Mouse (Mus musculus): ENCODE measurements around the gene Mylk.

Gene Mylk

DNA sequence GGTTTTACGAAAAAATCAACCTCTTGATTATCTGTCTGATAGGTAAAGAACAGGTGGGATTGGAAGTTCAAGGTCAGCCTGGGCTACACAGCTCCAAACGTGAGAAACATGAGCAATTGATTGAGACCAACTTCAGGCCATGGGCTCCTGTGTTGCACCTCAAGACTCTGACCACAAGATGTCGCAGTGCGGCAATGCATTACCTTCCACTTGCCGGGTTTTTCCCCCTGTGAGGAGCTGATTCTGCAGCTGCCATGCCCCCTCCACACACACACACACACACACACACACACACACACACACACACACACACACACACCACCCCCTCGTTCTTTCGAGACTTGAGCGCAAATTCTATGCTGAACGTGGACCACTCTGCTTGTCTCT is 157.3 kb downstream of the Mylk start:
- no peak for DNase-seq (ENCODE audit: low read depth, low spot score)

DNA sequence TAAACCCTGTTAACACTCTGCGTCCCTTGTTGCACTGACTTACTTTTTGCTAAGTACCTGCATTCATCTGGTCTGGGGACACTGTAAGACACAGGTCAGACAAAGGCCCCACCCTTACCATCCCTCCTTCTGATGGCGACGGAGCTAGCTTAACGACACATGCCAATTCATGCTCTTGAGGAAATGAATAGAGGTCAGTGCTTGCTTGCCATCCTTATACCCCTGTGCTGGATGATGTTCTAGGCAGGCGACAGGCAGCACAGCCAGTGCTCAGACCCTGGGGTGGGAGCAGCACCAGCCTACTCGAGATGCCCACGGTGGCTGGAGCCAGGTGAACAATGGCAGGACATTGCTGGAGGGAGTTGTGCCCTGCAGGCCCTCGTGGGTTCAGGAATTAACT is 157.8 kb downstream of the Mylk start:
- DNase-seq (ENCODE audit: low read depth, low spot score) = no peak

DNA sequence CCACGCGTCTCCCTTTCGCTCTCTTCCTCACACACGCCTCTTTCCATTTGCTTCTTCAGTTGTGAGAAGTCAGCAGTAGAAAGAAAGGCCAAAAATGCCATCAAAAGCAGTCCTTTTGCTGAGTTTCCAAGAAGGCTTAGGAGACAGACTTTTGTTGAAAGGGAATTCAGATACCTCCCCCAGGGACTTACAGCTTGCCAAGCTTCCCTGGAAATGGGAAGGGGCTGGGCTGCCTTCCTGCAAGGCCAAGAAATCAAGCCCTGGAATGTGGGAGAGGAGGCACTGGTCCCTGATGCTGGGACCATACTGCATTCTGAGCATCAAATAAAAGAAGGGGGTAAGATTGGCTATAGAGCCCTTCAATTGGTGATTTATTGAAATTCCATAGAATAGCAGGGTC is 159.9 kb downstream of the Mylk start:
- no peak for DNase-seq (ENCODE audit: low read depth, low spot score)

DNA sequence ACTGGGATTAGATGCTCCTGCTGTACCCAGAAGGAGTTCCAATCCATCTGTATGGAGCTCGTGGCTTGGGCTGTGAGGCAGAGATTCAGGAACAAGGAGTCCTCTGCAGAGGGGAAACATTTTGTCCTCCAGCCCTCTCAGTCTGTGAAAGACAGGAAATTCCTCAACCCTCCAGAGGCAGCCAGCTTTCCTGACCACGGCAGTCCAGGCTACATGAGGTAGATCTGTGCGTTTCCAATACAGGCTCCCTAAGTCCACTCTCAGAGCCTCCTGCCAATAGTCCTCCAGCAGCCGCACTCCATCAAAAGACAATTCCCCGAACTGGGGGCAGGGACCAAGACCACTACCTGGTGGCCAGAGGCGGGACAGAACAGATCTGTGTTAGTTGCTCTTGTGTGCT is 164.4 kb downstream of the Mylk start:
- DNase-seq (ENCODE audit: low read depth, low spot score) = no peak

DNA sequence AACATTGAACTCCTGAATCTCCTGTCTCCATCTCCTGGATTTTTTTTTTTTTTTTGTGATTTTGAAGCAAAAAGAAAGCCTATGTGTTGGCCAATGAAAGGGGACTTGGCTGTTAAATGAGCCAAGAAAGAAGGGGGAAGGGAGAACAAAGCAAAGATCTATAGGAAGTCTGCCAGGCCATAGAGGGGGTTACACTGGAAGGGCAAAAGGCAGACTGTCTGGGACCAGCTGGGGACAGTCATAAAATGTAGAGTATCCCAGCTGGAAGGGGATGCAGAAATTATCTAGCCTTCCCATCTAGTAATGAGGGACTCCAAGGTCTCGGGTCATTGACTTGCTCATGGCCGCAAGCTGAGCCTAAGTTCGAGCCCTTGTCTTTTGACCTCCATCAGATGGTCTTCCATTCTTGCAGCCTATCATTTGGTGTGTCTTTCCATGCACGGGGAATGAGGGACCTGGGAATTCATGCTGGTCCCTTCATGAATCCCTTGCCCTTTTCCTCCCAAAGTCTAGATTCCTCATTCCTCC is 172.4 kb downstream of the Mylk start:
- DNase-seq (ENCODE audit: low read depth, low spot score) = no peak

DNA sequence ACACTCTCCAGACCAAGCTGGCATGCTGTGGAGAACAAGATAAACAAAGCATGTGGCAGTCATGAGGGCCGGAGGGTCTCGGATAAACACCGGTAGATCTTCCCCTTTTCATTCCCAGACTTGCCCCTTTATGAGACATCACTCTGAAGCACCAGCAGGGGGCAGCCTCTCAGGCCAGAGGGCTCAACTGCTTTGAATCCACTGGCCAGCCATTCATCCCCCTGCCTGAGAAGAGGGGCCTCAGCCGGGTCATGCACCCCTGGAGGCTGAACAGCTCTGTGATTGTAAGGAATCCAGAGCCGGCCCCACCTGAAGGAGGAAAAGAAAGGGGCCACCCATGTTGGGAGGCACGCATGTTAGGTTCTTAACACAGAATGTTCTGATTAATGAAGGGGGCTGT is 175.2 kb downstream of the Mylk start:
- peak; percentile 29 for DNase-seq (ENCODE audit: low read depth, low spot score)

DNA sequence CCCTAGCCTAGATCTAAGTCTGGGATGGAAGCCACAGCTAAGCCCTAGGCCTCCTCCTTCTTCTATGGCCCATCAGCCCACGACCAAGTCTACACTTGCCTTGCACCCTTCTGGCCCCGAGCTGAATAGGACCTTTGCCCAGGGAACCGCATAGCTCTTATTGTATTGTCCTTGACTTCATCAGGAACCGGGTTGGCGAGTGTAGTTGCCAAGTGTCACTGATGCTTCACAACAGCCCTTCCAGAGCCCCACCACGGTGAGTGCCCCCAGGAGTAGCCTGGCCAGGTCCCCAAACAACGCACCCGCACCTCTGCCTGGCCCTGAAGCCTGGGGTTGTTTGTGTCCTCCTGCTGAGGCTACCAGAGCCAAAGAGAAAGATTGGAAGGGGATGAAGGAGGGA is 175.9 kb downstream of the Mylk start:
- no peak for DNase-seq (ENCODE audit: low read depth, low spot score)

DNA sequence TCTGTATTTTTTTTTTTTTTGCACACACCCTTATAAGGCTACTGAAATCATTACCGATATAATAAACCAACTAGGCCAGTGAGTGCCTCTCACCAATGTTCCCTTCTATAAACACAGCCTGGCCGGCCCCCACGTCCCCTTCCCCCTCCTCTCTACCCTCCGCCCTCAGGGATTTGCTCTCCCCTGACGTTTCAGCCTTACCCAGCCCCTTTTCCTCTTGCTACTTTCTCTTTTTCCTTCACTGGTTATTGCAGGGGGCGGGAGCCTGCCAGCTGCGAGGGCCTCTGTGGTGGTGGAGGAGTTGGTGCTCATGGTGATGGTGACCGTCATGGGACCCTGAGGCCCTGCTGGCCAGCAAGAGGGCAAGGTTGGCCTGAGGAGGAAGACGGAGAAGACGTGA is 176.3 kb downstream of the Mylk start:
- no peak for DNase-seq (ENCODE audit: low read depth, low spot score)

DNA sequence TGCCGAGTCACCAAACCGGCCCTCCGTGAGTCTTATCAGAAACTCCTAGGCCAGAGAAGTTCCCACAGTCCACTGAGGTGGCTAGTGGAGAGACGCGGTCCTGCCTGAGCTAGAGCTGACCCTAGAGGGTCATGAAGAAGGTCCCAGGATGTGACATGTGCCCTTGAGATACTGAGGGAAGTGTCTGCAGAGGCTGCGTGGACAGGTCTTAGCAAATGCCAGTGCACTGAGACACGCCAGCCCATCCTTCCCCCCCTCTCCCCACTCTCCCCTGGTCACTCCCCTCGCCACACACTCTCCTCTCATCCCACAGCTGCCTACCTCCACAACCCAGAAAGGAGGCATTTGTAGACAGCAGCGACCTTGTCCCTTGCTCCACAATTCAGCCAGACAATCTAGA is 178.6 kb downstream of the Mylk start:
- no peak for DNase-seq (ENCODE audit: low read depth, low spot score)

DNA sequence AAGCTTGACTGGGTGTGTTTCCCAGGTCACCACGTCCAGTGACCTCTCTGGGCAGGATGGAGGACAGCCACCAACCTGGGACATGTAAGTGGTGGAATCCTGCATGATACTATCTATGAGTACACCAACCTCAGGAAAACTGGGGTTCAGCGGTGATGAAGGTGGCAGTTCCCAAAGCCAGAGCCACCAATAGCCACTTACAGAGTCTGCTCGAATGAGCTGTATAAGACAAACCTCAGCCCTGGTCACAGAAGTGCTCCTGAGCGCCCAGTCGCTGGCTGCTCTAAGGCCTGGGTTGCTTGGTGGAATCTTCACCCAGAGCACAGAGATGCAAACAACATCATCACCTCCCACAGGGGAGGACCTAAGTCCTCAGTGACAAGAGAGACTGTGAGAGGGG is 179.3 kb downstream of the Mylk start:
- DNase-seq (ENCODE audit: low read depth, low spot score) = no peak

DNA sequence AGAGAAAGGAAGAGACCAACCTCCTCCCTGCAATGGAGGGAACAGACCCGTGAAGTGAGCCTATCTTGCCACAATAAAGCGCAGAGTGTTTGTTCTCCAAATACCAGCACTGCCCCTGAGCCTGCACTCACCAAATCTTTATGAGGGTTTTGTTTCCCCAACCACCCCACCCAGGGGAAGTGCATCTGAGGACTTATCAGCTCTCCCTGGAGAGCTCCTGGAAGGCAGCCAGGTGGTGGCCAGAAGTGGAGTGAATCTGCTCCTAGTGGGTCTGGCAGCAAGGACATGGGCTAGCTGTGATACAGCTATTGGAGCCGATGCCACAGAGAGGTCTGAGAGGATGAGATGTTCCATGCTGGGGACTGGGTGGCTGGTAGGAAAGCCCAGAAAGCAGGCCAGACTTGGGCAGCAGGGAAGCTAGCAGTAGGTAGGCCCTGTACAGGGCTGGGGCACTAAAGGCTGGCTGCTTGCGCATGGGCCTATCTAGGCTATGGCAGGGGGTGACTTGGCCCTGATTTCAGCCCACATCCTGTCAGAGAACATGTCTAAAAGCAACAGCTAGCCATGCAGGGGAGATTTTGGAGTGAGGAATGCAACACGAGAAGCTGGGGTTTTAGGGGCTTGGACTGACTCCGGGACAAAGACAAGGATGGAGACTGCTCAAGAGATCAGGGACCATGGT is 180.1 kb downstream of the Mylk start:
- no peak for DNase-seq (ENCODE audit: low read depth, low spot score)

DNA sequence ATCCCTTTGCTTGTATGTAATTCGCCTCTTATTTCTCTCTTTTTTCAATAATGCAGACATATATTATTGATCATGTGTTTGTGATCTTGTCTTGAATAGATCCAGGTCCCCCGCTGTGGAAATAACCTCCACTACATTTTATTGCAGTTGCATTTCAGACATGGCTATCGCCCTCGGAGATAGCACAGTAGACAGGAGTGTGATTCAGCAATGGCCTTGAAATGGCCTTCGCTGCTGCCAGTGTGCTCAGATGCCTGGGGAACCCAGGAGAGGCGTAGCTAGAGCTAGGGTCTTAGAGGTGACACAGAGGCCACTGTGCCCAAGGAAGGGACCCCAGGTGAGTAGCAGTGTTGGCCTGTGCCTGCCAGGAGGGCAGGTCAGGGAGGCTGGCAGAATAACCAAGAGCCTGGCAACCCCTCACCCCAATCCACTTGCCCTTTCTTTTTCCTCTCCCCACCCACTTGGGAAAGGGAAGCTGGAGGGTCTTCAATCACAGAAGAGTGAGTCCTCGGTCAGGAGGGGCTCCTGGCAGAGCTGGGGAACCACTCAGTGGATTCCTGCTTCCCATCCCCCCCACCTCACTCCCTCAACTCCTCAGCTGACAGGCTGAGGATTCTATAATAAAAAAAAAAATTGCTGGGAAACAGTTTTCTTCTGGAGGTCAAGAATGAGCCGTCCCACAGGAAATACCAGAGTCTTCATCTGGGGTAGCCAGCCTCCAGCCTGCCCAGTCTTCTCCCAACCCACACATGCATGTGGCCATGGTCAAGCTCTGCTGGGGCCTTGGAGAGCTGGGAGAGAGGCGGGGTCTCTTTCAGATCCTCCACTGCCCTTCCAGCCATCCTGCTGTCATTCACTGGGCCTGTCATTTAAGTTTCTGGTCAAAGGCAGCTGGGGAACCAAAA is 181.8 kb downstream of the Mylk start:
- DNase-seq (ENCODE audit: low read depth, low spot score) = no peak

DNA sequence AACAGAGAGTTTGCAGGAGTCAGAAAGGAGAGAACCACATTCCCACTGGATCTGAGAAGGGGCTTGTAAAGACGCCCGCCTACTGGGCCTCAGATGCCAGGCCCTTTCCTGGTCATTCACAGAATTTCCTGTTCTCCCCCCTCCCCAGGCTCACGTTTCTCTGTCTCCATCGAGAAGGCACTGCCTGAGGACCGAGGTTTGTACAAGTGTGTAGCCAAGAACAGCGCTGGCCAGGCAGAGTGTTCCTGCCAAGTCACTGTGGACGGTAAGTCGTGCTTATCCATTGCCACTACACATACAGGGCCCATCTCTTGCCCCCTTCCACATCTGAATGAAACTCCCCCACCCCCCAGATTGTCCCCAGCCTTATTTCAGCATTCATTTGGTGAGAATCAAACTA is 184.7 kb downstream of the Mylk start:
- no peak for DNase-seq (ENCODE audit: low read depth, low spot score)

DNA sequence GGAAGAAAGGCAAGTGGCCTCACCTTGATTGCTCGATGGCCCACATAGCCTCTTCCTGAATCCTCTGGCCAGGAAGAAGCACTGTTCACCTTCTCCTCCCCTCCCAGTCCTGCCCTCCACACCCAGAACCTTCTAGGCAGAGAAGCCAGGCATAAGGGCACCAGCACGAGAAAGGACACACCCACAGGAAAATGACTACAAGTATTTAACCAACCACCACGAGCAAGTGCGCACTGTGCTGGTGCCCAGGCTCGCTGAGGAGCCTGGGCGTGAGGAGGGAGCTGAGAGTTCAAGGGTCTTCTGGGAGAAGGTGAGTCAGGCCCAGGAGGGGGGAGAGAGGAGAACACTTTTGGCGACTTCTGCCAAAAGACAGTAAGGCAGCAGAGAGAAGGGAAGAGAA is 185.1 kb downstream of the Mylk start:
- no peak for DNase-seq (ENCODE audit: low read depth, low spot score)

DNA sequence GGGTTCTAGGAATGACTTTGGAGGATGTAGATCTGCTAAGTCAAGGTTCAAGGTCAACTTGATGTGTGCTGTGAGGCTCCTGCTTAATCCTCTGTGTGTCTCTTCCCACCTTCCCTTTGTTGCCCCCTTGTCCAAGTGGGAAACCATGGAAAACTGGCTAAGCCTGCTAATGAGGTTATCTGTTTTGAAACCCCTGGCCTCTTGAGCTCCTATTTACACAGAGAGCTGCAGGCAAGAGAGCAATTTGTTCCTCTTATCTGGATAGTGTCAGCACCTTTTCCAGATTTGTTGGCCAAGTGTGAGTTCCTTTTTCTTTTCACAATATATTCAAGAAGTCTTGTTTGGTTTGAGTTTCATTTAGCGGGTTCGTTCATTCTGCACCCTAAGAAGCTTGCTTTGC is 186.3 kb downstream of the Mylk start:
- DNase-seq (ENCODE audit: low read depth, low spot score) = no peak

DNA sequence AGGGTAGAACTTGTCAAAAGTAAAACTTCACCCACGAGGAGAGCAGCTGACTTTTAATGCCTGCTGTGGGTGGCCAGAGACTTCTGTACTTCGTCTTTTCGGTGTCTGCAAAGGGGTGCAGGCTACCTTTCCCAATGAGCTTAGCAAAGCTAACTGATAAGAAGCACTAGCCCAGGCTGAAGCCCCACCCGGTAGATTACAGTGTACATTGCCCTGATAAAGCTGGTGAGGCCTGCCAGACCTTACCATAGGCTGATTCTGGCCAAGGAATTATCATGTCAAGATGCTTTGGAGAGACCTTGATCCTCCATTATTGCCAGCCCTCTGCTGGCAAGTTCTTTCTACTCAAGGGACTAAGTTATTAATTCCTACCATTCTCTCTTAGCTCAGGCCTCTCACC is 188.2 kb downstream of the Mylk start:
- no peak for DNase-seq (ENCODE audit: low read depth, low spot score)

DNA sequence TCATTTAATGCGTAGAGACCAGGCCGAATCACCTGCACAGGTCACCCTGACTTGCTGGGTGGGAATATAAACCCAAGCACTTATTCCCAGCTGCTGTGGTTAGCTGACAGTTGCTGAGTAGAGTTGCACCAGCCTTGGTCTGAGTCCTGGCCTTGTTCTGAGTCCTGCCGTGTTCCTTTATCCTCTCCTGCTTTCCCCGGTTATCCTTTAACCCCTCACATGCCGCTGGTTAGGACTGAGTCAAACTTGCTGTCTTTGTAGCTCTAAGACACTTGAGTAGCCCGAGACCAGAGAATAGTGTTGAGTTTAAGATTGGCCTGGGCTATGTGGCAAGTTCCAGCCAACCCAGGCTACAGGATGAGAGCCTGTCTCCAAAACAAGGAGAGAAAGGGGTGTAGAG is 189.5 kb downstream of the Mylk start:
- DNase-seq (ENCODE audit: low read depth, low spot score) = no peak

DNA sequence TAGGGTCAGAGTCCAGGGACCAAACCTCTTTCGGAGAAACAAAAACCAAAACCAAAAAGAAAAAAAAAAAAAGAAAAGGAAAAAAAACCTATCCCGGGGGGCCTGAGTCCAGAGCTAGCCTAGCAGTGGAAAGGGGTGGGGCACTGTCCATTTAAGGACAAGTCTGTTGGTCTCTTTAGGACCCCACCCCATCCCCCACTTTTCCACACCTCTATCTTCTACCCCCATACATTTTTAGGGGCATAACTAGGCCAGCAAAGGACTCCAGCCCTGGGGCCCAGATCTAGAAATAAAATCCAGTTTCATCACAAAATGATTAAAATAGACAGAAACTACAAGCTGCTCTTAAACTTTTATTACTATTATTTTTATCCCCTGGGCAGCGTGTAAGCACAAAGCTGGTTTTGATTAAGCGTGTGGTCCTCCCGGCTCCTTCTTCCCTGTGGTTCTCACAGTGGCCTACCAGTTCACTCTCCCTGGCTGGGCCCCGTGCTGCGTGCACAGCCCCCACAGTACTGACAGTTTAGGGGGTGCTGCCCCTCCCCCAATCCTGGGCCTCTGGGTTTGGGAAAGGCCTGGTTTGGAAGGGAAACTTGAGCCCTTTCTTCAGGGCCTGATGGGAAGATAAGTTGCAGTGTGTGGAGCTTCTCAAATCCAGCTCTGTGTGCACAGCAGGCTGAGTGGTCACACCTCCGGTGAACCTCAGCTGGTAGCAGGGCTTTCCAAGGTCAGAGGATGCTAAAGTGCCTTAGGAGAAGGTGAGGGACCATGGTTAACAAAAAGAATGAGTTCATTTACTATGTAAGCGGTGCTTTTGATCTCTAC is 190.7 kb downstream of the Mylk start:
- DNase-seq (ENCODE audit: low read depth, low spot score) = peak; percentile 29

DNA sequence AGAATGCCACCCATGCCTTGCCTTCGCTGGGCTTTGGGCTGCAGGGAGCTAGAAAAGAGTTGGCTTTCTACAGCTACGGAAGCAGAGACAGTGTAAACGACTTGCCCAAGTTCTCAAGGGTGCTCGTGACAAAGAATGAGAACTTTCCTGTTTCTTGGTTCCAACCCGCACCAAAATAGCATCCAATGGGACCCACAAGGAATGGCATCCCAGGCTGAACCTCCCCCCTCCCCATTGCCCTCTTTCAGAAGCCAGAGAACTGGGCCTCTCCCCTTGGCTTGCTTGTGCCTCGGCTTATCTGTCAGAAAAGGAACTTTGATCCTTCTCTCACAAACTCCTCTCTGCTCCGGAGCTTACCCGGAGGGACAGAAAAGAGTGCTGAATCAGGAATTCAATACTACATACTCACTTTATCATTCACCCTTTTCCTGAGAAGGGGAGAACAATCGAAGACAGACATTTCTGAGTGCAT is 191.4 kb downstream of the Mylk start:
- no peak for DNase-seq (ENCODE audit: low read depth, low spot score)

DNA sequence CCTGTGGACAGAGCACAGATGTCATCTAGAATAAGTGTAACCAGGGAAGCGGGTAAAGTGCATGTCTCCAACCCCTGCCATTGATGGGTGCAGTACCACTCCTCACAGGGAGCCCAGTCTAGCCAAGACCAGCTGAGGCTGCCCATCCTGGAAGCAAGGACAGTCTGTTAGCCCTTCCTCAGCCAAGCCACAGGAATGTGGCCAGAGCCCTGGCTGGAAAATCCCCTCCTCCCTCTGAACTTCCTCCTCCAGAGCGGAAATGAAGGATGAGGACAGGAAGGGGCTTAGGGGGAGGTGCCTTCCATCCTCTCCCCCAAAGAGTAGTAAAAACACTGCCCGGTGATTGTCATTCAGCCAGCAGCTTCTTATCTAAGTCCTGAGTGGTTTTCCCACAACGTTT is 192.6 kb downstream of the Mylk start:
- DNase-seq (ENCODE audit: low read depth, low spot score) = no peak

DNA sequence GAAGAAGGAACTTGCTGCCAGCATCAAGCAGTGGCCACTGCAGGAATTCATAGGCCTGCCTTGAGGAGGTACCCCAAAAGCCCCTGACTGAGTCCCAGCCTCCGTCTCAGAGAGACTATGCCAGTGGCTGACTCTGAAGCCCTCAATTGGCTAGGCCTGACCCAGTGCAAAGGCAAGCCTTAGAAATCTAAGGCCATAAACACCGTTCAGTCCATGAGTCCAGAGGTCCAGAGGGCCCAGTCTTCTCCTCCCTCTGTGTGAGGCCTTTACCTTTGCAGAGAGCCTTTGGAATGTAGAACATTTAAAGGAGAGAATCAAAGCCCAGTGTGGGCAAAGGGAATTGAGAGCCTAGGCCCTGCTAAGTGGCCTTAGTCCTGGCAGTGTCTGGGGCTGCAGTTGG is 193.2 kb downstream of the Mylk start:
- no peak for DNase-seq (ENCODE audit: low read depth, low spot score)

DNA sequence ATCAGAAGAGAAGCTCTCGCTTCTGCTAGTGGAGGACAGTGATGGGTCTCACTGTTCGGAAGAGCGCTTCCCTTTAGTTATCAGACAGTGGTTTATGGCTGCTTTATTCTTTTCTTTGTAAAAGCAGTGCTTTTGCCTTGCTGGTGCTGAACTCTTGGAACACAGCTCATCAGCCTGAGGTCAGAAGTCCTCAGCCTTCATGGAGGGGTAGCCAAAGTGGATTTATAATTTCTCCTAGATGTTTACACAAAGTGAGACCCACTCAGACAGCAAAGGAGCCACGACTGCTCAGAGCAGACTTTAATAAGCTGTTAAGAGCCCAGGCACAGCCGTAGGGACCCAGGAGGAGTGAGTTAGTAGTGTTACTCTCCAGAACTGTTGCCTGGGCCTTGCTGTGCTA is 194.9 kb downstream of the Mylk start:
- no peak for DNase-seq (ENCODE audit: low read depth, low spot score)
